Mouse (Mus musculus): Measurements from ENCODE around the gene Dync1li1.

The Dync1li1 gene

DNA sequence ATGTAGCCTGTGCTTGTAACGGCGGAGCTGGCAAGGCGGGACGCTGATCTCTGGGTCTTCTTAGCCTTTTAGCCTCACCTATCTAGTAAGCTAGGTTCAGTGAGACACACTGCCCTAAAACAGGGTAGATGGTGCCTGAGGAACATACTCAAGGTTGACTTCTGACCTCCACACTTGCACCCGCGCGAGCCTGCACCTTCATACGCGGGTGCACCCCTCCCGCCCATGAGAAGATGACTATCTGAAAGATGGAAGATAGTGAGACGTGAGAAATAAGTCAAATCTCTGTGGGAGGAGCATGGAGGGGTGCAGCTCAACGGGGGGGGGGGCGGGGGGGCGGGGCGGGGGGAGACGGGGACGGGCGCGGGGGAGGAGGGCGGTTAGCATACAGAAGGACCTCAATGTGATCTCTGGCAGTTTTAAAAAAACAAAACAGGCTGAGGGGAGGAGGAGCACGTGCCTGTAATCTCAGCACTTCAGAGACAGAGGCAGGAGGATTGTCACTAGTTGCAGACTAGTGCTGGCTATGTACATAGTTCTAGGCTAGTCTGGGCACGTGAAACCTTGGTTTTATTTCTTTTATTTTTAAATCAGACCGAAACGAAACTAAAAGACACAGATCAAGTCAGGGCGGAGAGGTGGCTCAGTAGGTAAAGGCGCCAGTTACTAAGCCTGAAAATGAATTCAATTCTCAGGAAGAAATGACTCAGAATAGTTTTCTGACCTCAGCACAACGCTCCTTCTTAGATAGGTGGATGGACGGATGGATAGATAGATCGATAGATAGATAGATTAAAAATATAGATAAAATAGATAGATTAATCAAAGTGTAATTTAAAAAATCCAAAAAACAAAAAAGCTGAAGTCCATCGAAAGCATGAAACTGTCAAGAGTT, 41.6 kb downstream of the Dync1li1 start:
- DNase-seq (ENCODE audit: low spot score in 2 of 2), result no peak

DNA sequence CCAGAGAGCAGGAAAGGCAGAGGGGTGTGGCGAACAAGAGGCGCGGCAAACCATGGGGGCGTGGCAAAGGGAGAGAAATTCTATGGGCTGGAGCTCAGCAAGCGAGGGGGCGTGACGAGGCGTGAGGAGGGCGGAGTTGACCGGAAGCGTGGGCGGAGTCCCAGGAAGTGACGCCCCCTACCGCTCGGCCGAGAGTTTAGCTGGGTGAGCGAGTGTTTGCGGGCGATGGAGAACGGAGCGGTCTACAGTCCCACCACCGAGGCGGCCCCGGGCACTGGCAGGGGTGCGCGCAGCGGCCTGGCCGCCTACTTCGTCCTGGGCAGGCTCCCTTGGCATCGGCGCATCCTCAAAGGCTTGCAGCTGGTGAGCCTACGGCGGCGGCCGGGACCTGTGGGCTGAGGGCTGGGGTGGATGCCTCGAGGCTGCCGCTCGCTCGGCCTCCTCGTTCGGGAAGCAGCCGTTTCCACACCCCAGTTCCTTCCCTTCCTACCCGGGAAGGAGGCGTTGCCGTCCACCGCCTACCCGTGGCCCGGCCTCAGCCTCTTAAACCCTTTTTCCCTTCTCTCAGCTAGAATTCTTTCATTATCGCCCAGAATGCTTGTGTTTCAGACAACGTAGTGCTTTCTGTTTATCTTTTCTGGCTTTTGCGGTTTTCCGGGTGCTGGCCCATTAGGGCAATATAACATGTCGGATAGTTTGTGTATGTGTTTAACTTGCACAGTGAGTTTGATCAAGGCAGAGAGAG, 42.6 kb downstream of the Dync1li1 start, which contains the start of gene Cmtm6:
TSS of gene Cmtm6 (plus strand) at position 106 of the 745 bp plus-strand sequence.
- peak; percentile 97 to 98 for DNase-seq (ENCODE audit: low spot score in 2 of 2)

DNA sequence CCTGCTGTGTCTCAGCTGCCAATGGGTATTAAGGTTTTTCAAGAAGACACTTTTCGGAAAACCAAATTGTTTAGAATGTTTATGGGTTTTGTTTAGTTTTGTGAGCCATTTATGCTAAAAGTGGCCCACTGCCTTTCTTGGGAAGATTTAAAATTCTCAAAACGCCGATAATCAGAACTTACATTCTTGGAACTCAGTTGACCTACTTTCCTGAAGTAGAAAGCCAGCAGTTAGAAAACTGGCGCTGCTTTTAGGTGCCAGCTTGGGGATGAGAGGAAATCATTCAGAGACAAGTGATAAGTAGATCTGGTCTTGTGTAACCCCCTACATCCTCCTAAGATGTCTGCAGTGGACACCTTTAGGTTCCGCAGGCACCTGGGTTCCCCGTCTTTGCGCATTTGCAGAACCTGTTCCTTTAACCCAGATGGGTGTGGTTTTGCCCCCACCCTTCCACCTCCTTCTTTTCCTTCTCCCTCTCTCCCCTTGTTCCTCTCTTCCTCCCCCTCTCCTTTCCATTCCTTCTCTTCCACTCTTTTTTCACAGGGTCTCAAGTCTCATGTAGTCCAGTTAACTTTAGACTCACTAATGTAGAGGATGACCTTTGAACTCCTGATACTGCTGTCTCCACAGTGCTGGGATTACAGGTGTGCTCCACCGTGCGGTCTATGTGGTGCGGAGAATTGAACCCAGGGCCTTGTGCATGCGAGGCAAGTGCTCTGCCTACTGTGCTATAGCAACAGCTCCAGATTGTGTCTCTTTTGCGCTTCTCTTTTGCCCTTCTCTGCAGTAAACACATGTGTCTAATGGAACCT, 43.5 kb downstream of the Dync1li1 start:
- DNase-seq (ENCODE audit: low spot score in 2 of 2), result no peak

DNA sequence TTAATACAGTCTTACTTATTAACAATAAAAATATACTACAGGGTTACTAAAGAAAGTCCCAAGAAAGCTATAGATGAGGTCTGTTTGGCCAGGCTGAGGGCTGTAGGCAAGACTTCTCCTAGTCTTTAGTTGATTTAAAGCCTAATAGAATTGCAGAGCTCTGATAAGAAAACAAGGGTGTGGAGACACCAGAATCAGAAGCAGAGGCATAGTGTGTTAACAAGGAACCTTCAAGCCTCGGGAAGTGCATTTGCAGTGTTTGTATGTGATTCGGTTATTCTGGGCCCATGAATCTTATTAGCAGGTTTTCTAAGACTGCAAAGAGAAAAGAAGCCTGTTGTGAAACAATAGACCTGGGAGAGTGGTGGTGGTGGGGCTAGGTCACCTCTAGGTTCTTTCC, 44.6 kb downstream of the Dync1li1 start:
- DNase-seq (ENCODE audit: low spot score in 2 of 2), result no peak

DNA sequence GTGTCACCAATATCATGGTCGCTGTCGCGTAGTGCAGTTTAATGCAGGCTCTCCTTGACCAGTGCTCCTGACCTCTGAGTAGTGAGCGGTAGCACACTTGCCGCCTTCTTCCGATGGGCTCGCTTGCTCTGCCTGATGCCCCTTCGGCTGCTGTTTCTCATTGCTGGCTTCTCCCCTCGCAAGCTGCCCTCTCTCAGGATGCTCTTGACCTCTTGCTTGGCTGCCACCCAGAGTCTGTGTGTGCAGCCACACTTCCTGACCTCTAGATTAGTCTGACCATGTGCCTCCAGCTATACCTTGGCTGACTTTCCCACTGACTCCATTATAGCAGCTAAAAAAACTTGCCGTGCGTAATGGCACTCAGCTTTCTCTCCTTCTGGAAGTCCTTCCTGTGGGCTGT, 47.9 kb downstream of the Dync1li1 start:
- DNase-seq (ENCODE audit: low spot score in 2 of 2), result no peak

DNA sequence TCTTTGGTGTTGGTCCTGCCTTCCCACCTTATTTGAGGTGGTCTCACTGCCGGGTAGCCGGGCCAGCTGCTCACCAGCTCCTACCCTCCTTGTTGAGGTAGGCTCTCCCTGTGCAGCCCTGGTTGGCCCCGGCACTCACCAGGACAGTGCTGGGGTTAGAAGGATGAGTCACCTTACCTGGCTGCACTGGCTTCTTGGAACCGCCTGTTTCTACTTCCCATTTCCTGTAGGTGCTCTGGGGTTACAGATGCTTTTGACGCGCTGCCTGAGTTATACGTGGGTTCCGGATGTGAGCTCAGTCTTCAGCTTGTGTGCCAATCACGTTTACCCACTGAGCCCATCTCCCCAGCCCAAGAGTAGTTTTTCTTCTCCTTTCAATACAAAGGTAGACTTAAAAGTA, 51.7 kb downstream of the Dync1li1 start:
- DNase-seq (ENCODE audit: low spot score in 2 of 2), result no peak

DNA sequence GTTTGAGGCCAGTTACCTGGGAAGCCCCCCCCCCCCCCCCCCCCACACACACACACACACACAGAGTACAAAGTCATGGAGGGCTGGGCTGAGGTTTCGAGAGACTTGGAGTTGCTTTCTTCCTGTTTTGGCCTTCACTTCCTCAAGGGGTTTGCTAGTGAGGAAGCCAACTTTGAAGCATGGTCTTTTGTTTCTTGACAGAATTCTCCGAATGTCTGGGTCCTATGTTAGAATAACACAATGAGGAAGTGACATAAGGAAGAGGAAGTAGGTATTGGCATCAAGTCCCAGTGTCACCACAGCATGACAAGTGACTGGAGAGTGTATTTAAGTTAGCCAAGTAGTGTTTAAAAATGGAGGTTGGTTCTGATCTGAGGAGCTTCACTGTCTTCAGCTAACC, 54.1 kb downstream of the Dync1li1 start:
- DNase-seq (ENCODE audit: low spot score in 2 of 2), result no peak

DNA sequence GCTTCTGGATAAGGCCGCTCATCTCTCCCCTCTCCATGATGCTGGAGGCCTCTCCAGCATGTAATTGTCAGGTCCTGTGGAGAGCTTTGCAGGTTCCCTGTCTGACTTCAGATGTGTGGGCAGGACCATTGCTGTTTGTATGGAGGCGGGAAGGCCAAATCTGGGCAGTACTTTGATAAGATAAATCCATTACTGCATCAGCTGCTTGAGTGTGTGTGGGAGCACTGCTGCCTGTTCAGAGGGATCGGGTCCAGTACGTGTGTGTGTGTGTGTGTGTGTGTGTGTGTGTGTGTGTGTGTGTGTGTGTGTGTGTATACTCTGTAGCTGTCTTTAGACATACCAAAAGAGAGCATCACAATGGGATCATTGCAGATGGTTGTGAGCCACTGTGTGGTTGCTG, 56.6 kb downstream of the Dync1li1 start:
- DNase-seq (ENCODE audit: low spot score in 2 of 2), result no peak

DNA sequence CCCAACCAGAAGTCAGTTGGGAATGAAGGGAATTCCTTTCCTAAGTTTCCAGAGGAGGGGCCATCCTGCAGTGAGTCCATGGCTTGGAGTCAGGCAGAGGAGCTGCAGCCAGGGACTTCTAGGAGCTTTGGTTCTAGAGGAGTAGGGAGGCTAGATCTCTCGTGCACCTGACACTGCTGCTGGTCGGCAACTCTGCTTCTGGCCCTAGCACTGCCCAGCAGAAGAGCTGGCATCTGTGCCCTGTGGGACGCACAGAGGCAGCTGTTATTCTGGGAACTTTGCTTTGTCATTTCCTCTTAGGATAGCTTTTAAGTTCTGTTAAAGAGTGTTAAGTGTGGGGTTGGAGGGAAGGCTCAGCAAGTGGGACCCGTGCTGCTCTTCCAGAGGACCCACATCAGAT, 57.1 kb downstream of the Dync1li1 start:
- no peak for DNase-seq (ENCODE audit: low spot score in 2 of 2)

DNA sequence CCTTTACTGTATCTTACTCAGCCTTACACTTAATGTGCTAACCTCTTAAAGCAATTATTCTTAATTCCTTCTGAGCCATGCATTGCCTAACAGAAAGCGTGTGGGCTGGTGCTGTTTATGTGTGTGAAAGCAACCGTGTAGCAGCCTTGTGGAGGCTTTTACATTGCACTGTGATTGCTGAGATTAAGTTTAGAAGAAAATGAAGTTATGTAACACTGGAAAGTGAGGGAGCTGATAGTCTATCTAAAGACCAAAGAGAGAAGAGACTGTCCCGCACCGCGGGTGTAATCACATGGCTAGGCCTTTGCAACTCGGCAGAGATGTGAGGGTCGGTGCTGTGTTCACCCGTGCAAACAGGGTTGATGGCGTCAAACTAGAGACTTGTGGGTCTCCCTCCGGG, 58.4 kb downstream of the Dync1li1 start:
- DNase-seq (ENCODE audit: low spot score in 2 of 2), result no peak

DNA sequence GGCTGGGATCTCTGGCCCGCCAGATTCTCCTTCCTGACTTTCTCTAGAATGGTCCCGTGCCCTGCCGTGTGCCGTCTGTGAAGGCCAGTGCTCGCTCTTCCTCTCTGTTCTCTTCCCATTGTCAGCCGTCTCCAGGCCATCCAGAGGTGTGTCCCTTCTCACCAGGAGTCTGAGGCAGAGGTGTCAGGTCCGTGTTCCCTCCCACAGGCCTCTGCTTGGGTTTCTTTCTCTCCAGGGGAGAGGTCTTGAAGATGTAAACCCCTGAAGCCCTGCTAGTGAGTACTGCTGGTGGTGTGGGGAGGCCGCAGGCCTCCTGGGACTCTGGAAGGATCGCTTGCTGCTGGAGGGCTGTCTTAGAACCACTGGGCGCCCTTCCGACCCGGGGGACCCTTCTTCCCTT, 58.9 kb downstream of the Dync1li1 start:
- DNase-seq (ENCODE audit: low spot score in 2 of 2), result no peak

DNA sequence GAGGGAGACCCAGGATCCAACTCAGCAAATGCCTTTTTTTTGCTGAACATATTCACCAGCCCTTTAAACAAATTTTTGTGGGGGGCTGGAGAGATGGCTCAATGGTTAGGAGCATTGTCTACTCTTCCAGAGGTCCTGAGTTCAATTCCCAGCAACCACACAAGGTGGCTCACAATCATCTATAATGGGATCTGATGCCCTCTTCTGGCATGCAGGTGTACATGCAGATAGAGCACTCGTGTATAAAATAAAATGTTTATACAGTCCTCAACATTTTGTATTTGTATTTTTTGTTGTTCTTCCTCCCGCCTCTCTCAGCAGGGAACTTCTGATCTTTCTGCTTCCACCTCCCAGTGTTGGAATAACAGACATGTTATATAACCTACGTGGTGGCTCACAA, 63.0 kb downstream of the Dync1li1 start:
- DNase-seq (ENCODE audit: low spot score in 2 of 2), result no peak

DNA sequence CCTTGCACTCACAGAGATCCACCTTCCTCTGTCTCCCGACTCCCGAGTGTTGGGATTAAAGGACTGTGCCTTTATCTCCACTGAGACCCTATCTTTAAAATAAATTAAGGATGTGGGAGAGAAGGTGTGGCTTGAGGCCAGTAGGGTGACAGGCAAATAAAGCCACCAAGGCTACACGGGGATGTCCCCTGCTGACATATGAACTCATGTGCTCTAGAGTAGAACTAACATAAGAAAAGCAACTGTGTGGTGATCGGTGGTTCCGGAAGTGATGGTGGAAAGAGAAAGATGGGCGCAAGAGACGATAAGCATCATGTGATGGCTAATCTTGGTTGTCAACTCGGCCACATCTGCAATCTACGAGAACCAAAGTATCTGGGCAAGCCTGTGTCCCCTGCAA, 63.7 kb downstream of the Dync1li1 start:
- no peak for DNase-seq (ENCODE audit: low spot score in 2 of 2)

DNA sequence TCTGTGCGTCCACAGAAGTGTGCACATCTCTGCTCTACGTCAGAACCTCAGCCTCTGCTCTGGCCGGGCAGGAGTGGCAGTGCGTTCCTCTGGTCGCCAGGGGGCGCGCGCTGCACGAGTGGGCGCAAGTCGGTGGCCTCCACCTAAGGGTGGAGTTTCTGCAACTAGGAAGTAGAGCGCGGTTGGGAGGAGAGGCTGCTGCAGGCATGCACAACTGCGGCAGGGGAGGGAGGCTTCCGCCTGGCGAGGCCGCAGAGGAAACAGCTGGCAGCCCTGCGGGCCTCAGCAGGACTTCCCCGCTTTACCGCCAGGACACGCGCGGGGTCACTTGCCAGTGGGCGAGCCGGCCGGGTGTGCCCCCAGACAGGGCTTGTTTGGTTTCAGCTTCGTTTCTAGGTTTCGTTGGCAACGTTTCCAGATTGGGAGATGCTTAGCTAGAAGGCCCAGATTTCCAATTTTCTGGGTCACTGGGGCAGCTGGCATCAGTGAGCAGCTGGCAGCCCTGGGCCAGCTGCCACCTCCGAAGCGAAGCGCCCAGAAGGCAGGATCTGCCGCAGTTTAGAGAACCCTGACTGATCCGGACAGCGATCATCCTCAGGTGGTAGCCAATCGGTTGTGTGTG, 64.4 kb downstream of the Dync1li1 start:
- DNase-seq (ENCODE audit: low spot score in 2 of 2), result peak; percentile 90 to 93

DNA sequence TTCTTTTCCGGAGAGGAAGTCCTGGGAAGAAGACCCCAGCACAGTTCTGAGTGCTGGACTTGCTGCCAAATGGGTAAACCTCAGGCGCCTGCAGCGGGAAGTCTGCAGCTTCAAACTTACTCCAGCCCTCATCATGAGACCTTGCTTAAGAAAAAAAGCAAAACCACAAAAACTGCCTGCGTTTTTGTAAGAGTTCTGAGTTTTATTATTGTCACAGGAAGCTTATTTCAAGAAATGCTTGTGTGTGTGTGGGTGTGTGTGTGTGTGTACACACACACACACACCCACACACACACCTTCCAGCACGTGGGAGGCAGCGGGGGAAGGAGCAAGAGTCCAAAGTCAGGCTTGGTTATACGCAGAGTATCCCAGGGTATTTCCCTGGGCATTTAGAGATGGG, 69.7 kb downstream of the Dync1li1 start:
- DNase-seq (ENCODE audit: low spot score in 2 of 2), result no peak

DNA sequence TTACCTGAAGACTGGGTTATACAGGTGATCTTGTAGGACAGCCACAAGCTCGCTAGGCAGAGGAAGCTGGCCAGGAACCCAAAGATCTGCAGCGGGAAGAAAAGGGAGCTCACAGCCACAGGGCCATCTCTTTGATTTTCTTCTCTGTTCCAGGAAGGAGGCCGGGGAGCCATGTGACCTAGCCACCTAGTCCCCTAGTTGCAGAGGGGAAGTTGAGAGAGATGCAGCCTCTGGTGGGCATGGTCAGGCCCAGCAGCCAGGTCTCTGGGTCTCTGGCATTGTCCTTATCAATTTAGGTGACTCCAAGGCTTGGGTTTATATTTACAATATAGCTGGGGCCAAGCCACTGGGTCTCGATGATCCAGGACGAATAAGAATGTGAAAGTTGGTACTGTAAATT, 70.2 kb downstream of the Dync1li1 start:
- DNase-seq (ENCODE audit: low spot score in 2 of 2), result no peak

DNA sequence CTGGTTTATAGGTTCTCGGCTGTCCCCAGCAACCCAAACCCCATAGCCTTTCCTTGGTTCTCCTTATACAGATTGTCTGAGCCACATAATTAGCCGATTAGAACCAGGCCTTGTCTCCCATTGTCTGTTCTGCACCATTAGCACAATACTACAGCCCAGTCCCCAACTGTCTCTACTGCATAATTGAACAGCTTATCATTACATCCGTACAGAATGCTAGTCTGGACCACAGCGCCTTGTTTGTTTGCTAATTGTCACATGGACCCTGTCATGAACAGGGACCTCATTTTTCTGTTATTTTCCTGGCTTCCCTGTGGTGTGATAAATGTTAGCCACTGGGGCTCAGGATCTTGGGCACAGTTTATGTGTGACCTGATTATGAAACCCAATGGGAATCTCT, 71.3 kb downstream of the Dync1li1 start:
- no peak for DNase-seq (ENCODE audit: low spot score in 2 of 2)

DNA sequence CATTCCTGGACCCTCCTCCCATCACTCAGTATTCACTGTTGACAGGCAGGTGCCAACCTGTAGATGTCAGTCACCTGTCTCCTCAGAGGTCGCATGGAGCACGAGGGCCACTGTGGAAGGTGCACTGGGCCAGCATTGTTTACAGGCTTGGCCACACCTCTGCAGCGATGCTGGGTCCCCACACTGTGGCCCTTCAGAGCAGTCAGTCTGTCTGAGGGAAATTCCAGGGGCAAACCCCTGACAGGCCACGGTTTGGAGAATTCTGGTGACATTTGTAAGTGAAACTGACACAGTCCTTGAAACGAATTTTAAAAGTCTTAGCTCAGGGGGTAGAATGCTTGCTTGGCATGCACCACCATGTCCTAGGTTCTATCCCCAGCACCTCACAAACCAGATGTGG, 71.8 kb downstream of the Dync1li1 start:
- DNase-seq (ENCODE audit: low spot score in 2 of 2), result no peak

DNA sequence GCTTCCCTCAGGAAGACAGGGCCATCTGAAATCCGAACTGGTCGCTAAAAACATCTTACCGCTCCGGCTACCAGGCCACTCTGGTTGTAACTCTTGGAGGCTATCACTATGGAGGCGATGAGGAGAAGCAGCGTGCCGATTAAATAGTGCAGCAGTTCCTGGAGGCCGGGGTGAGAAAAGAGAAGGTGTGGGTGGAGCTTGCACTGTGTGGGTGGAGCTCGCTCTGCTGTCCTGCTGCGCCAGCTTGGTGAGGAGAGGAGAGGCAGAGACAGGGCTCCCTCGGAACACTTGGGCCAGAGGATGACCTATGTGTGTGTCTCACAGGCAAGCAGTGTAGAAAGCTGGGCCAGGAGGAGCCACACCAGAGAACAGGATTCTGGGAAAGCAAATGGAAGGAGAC, 73.3 kb downstream of the Dync1li1 start:
- DNase-seq (ENCODE audit: low spot score in 2 of 2), result no peak

DNA sequence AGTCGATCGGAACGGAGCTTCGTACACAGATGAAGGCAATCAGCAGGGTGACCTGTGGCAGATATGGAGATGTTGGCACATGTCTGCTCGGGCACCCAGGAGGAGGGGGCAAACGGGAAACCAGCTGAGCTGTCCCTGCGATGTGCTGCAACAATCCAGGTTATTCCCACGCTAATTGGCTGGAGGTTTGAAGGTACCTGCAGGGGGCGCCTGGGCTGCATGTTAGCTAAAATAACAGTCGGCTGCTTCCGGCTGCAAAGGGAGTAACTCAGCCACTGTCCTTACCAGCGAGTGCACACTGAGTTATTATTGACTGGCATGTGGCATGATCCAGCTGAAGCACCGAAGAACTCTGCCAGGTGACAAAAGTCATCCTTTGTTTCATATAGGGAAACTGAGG, 74.8 kb downstream of the Dync1li1 start:
- DNase-seq (ENCODE audit: low spot score in 2 of 2), result no peak

DNA sequence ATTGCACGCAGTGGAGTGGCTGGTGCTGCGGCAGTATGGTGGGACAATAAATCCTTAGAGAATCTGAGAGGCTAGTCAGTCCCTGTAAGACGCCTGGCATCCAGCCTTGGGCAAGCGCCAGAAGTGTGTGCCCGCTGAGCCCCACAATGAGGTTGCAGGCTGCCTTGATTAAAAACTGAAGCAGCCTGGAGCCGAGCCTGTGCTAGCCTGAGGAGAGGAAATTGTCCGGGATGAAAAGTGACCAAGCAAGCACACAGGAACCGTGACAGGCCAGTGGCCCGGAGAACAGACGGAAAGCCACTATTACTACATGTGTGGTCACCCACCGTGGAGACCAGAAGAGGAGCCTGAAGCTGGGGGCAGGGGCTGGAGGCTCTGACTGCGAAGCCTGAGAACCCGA, 78.4 kb downstream of the Dync1li1 start:
- no peak for DNase-seq (ENCODE audit: low spot score in 2 of 2)

DNA sequence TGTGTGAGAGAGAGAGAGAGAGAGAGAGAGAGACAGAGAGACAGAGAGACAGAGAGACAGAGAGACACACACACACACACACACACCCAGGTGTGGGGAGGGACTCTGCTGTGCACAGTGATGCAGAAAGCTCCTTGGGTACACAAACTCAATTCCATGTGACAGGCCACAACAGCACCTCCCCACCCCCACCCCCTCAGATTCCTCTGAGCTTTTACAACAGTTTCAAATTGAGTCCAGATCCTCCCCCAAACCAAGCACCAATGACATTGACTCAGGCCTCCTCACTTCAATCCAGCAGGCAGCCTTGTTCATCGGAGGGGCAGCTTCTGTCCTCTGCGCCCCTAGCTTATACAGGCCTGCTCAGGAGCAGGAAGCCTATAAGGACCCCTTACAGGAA, 78.9 kb downstream of the Dync1li1 start:
- DNase-seq (ENCODE audit: low spot score in 2 of 2), result no peak
